Mouse (Mus musculus) liver, embryonic 13.5 days (tissue): ENCODE measurements at regions not wholly inside any gene's neighbourhood (a gene's known extent, or its start where the extent isn't known, plus 50 kb on each side); places are given as distances from the start of the nearest gene placed in this dataset.

ENCODE experiments used
- ATAC-seq: fragments of 200-750 bp; cut with Nextera tagmentation; 2 replicates; pipeline ENCODE4 v1.8.0; 2017; ENCODE audit warnings: low read depth, mild to moderate bottlenecking, moderate number of reproducible peaks, moderate library complexity
- DNase-seq: peaks from one replicate; pipeline ENCODE4 v3.0.0; 2022
- H3K27ac ChIP-seq: fragments of 300-500 bp; sonication (generic); 2 replicates; pipeline ENCODE4 v1.5.1; 2015; ENCODE audit warnings: moderate library complexity, mild to moderate bottlenecking, inconsistent platforms
- H3K27me3 ChIP-seq: fragments of 300-500 bp; sonication (generic); 2 replicates; pipeline ENCODE4 v1.6.1; 2015; ENCODE audit warnings: mild to moderate bottlenecking, inconsistent platforms
- H3K36me3 ChIP-seq: fragments of 300-500 bp; sonication (generic); 2 replicates; pipeline ENCODE4 v1.6.1; 2015; ENCODE audit warnings: mild to moderate bottlenecking, inconsistent platforms
- H3K4me1 ChIP-seq: fragments of 300-500 bp; sonication (generic); replicated peaks from 2 replicates; pipeline ENCODE4 v1.6.1; 2015; ENCODE audit warnings: inconsistent platforms
- H3K4me2 ChIP-seq: fragments of 300-500 bp; sonication (generic); 2 replicates; pipeline ENCODE4 v1.6.1; 2015; ENCODE audit warnings: inconsistent platforms, mild to moderate bottlenecking, moderate library complexity
- H3K4me3 ChIP-seq: fragments of 300-500 bp; sonication (generic); replicated peaks from 2 replicates; pipeline ENCODE4 v1.5.1; 2015; ENCODE audit warnings: mild to moderate bottlenecking, inconsistent platforms
- H3K9ac ChIP-seq: fragments of 300-500 bp; sonication (generic); 2 replicates; pipeline ENCODE4 v1.6.1; 2015; ENCODE audit warnings: mild to moderate bottlenecking, inconsistent platforms
- H3K9me3 ChIP-seq: fragments of 300-500 bp; sonication (generic); replicated peaks from 2 replicates; pipeline ENCODE4 v1.6.1; 2016; ENCODE audit warnings: inconsistent platforms
- WGBS: fragments of 180-500 bp; shearing (Covaris S2); methylation state at CpG from one replicate; pipeline ENCODE4 v1.1.7; 2015; ENCODE audit not compliant: insufficient replicate concordance; 5-methylcytosine and 5-hydroxymethylcytosine counted together

GRCm38 (mm10) chr1:129100997-129101396 lies 172.1 kb upstream of the Thsd7b start:
- no peak overlapping the region for H3K9ac ChIP-seq
- no peaks in the 10 kb centered on the region for H3K27me3 ChIP-seq
- no peak overlapping the region for H3K4me2 ChIP-seq
- no peak overlapping the region for H3K27ac ChIP-seq
- H3K36me3 ChIP-seq = no peaks in the 10 kb centered on the region
- no peak for ATAC-seq
- WGBS = 67% methylated on average over 8 of the region's 8 CpGs
- H3K9me3 ChIP-seq = no peaks in the 10 kb centered on the region
- no peaks in the 10 kb centered on the region for H3K4me1 ChIP-seq
- no peak overlapping the region for H3K4me3 ChIP-seq
- DNase-seq = no peak

- no peaks in the 10 kb centered on the region for H3K27me3 ChIP-seq
- H3K9me3 ChIP-seq = no peaks in the 10 kb centered on the region
- H3K4me2 ChIP-seq = no peak overlapping the region
- no peak for DNase-seq
- H3K36me3 ChIP-seq = no peaks in the 10 kb centered on the region
- ATAC-seq = no peak
- H3K27ac ChIP-seq = no peak overlapping the region
- H3K4me1 ChIP-seq = no peaks in the 10 kb centered on the region
- no peak overlapping the region for H3K4me3 ChIP-seq
- H3K9ac ChIP-seq = no peak overlapping the region
- WGBS = 48% methylated on average over 3 of the region's 3 CpGs
These were observed 194.8 kb upstream of the Thsd7b start for GRCm38 (mm10) chr1:129078274-129078673.

GRCm38 (mm10) chr1:129057182-129057581 lies 215.9 kb upstream of the Thsd7b start:
- H3K36me3 ChIP-seq = no peaks in the 10 kb centered on the region
- no peaks in the 10 kb centered on the region for H3K9me3 ChIP-seq
- no peak for DNase-seq
- H3K4me1 ChIP-seq = no peaks in the 10 kb centered on the region
- 64% methylated on average over 6 of the region's 6 CpGs for WGBS
- H3K4me2 ChIP-seq = no peak overlapping the region
- no peaks in the 10 kb centered on the region for H3K27me3 ChIP-seq
- no peak for ATAC-seq
- H3K4me3 ChIP-seq = no peak overlapping the region
- H3K27ac ChIP-seq = no peak overlapping the region
- H3K9ac ChIP-seq = no peak overlapping the region

- ATAC-seq (no peak), DNase-seq (no peak)
- Histone ChIP-seq H3K4me3 (no peak overlapping the region), H3K27ac (no peak overlapping the region), H3K4me2 (no peak overlapping the region), H3K9me3 (no peaks in the 10 kb centered on the region), H3K27me3 (no peaks in the 10 kb centered on the region), H3K36me3 (no peaks in the 10 kb centered on the region), H3K4me1 (no peaks in the 10 kb centered on the region), H3K9ac (no peak overlapping the region)
These were observed 217.8 kb upstream of the Thsd7b start for GRCm38 (mm10) chr1:129055252-129055651.

GRCm38 (mm10) chr1:129033707-129034106 lies 239.4 kb upstream of the Thsd7b start:
- ATAC-seq = no peak
- 61% methylated on average over 5 of the region's 5 CpGs for WGBS
- H3K4me1 ChIP-seq = no peaks in the 10 kb centered on the region
- no peak overlapping the region for H3K9ac ChIP-seq
- no peaks in the 10 kb centered on the region for H3K36me3 ChIP-seq
- H3K4me3 ChIP-seq = no peak overlapping the region
- no peak for DNase-seq
- H3K27ac ChIP-seq = no peak overlapping the region
- no peak overlapping the region for H3K4me2 ChIP-seq
- no peaks in the 10 kb centered on the region for H3K27me3 ChIP-seq
- H3K9me3 ChIP-seq = 0 out of 2 replicates have a peak, but pooled peaks cover 3% of the 10 kb centered on the region

- Histone ChIP-seq H3K4me1 (no peaks in the 10 kb centered on the region), H3K9ac (no peak overlapping the region), H3K4me3 (no peak overlapping the region), H3K27me3 (no peaks in the 10 kb centered on the region), H3K36me3 (no peaks in the 10 kb centered on the region), H3K9me3 (no peaks in the 10 kb centered on the region), H3K27ac (no peak overlapping the region), H3K4me2 (no peak overlapping the region)
- DNase-seq (no peak), ATAC-seq (no peak)
- 67% methylated on average over 1 of the region's 1 CpGs for WGBS
These were observed 267.2 kb upstream of the Thsd7b start for GRCm38 (mm10) chr1:129005899-129006298.

GRCm38 (mm10) chr1:129002286-129002685 lies 270.8 kb upstream of the Thsd7b start:
- Histone ChIP-seq H3K4me2 (no peak overlapping the region), H3K27ac (no peak overlapping the region), H3K4me3 (no peak overlapping the region), H3K4me1 (no peaks in the 10 kb centered on the region), H3K36me3 (no peaks in the 10 kb centered on the region), H3K9me3 (no peaks in the 10 kb centered on the region), H3K9ac (no peak overlapping the region), H3K27me3 (no peaks in the 10 kb centered on the region)
- WGBS = 48% methylated on average over 2 of the region's 2 CpGs
- ATAC-seq (no peak), DNase-seq (no peak)

GRCm38 (mm10) chr1:129001766-129002165 lies 271.3 kb upstream of the Thsd7b start:
- H3K4me1 ChIP-seq = no peaks in the 10 kb centered on the region
- no peaks in the 10 kb centered on the region for H3K36me3 ChIP-seq
- no peak overlapping the region for H3K9ac ChIP-seq
- no peaks in the 10 kb centered on the region for H3K9me3 ChIP-seq
- H3K27ac ChIP-seq = no peak overlapping the region
- ATAC-seq = no peak
- no peak overlapping the region for H3K4me2 ChIP-seq
- H3K4me3 ChIP-seq = no peak overlapping the region
- no peaks in the 10 kb centered on the region for H3K27me3 ChIP-seq
- DNase-seq = no peak

GRCm38 (mm10) chr1:128999741-129000517 lies 273.2 kb upstream of the Thsd7b start:
- Histone ChIP-seq H3K4me3 (no peak overlapping the region), H3K27ac (no peak overlapping the region), H3K9me3 (no peaks in the 10 kb centered on the region), H3K9ac (no peak overlapping the region), H3K4me2 (no peak overlapping the region), H3K4me1 (no peaks in the 10 kb centered on the region), H3K36me3 (no peaks in the 10 kb centered on the region), H3K27me3 (no peaks in the 10 kb centered on the region)
- WGBS = 30% methylated on average over 5 of the region's 5 CpGs
- no peak for DNase-seq
- ATAC-seq = no peak

GRCm38 (mm10) chr1:128994655-128995054 lies 278.4 kb upstream of the Thsd7b start:
- no peaks in the 10 kb centered on the region for H3K27me3 ChIP-seq
- WGBS = 76% methylated on average over 6 of the region's 6 CpGs
- no peak overlapping the region for H3K9ac ChIP-seq
- ATAC-seq (no peak), DNase-seq (no peak)
- H3K9me3 ChIP-seq = no peaks in the 10 kb centered on the region
- no peak overlapping the region for H3K4me3 ChIP-seq
- no peak overlapping the region for H3K27ac ChIP-seq
- no peaks in the 10 kb centered on the region for H3K36me3 ChIP-seq
- H3K4me2 ChIP-seq = no peak overlapping the region
- no peaks in the 10 kb centered on the region for H3K4me1 ChIP-seq

GRCm38 (mm10) chr1:128983411-128983810 lies 289.7 kb upstream of the Thsd7b start:
- H3K4me1 ChIP-seq = no peaks in the 10 kb centered on the region
- no peak overlapping the region for H3K4me2 ChIP-seq
- ATAC-seq = no peak
- DNase-seq = no peak
- 41% methylated on average over 2 of the region's 2 CpGs for WGBS
- H3K9me3 ChIP-seq = 0 out of 2 replicates have a peak, but pooled peaks cover 3% of the 10 kb centered on the region
- no peaks in the 10 kb centered on the region for H3K27me3 ChIP-seq
- H3K36me3 ChIP-seq = no peaks in the 10 kb centered on the region
- no peak overlapping the region for H3K9ac ChIP-seq
- H3K27ac ChIP-seq = no peak overlapping the region
- no peak overlapping the region for H3K4me3 ChIP-seq

GRCm38 (mm10) chr1:128975586-128975985 lies 297.5 kb upstream of the Thsd7b start:
- WGBS = 42% methylated on average over 1 of the region's 1 CpGs
- Histone ChIP-seq H3K9me3 (no peaks in the 10 kb centered on the region), H3K9ac (no peak overlapping the region), H3K4me2 (no peak overlapping the region), H3K27me3 (no peaks in the 10 kb centered on the region), H3K4me1 (no peaks in the 10 kb centered on the region), H3K36me3 (no peaks in the 10 kb centered on the region), H3K4me3 (no peak overlapping the region), H3K27ac (no peak overlapping the region)
- DNase-seq (no peak), ATAC-seq (no peak)
